Mouse (Mus musculus) yolk sac, embryonic 10.5 days (tissue): ENCODE measurements at regions not wholly inside any gene's neighbourhood (a gene's known extent, or its start where the extent isn't known, plus 50 kb on each side); places are given as distances from the start of the nearest gene placed in this dataset.

Experiments used
- DNase-seq: peaks from one replicate; pipeline ENCODE4 v3.0.0-alpha.2; 2017; ENCODE audit warnings: low spot score

GRCm38 (mm10) chr9:61226596-61227384 lies 145.4 kb upstream of the Tle3 start:
- no peak for DNase-seq

- no peak for DNase-seq
Measured at GRCm38 (mm10) chr9:61227492-61228229, 144.5 kb upstream of the Tle3 start.

- no peak for DNase-seq
Measured at GRCm38 (mm10) chr9:61228230-61228631, 143.9 kb upstream of the Tle3 start.

GRCm38 (mm10) chr9:61230306-61230705 lies 141.9 kb upstream of the Tle3 start:
- no peak for DNase-seq

GRCm38 (mm10) chr9:61232630-61233029 lies 139.5 kb upstream of the Tle3 start:
- DNase-seq = no peak

GRCm38 (mm10) chr9:61233251-61233650 lies 138.9 kb upstream of the Tle3 start:
- DNase-seq = no peak

- DNase-seq = no peak
Measured at GRCm38 (mm10) chr9:61235653-61236610, 136.2 kb upstream of the Tle3 start.

- no peak for DNase-seq
Measured at GRCm38 (mm10) chr9:61238687-61239250, 133.4 kb upstream of the Tle3 start.

- no peak for DNase-seq
Measured at GRCm38 (mm10) chr9:61239328-61239727, 132.8 kb upstream of the Tle3 start.

GRCm38 (mm10) chr9:61241442-61241841 lies 130.7 kb upstream of the Tle3 start:
- DNase-seq = no peak

- no peak for DNase-seq
Measured at GRCm38 (mm10) chr9:61242167-61242860, 129.9 kb upstream of the Tle3 start.

GRCm38 (mm10) chr9:61243289-61243688 lies 128.9 kb upstream of the Tle3 start:
- no peak for DNase-seq

- DNase-seq = no peak
Measured at GRCm38 (mm10) chr9:61249691-61250425, 122.3 kb upstream of the Tle3 start.

GRCm38 (mm10) chr9:61251606-61252005 lies 120.6 kb upstream of the Tle3 start:
- DNase-seq = no peak

- DNase-seq = no peak
Measured at GRCm38 (mm10) chr9:61253761-61254160, 118.4 kb upstream of the Tle3 start.

- no peak for DNase-seq
Measured at GRCm38 (mm10) chr9:61257488-61257887, 114.7 kb upstream of the Tle3 start.

- no peak for DNase-seq
Measured at GRCm38 (mm10) chr9:61258100-61258499, 114.1 kb upstream of the Tle3 start.

- peak; percentile 79 for DNase-seq
Measured at GRCm38 (mm10) chr9:61259421-61260174, 112.6 kb upstream of the Tle3 start.

- no peak for DNase-seq
Measured at GRCm38 (mm10) chr9:61261263-61261662, 110.9 kb upstream of the Tle3 start.
